Mouse (Mus musculus) midbrain, embryonic 16.5 days (tissue): ENCODE results near the gene Ptgis. TPM values are rescaled to one million over a fixed set of nuclear protein-coding genes. Genes with fewer than 3 reads are reported as not detected.

Experiments
- ATAC-seq: fragments of 200-750 bp; cut with Nextera tagmentation; 2 replicates; pipeline ENCODE4 v1.8.0; 2017; ENCODE audit warnings: moderate TSS enrichment
- H3K27ac ChIP-seq: fragments of 300-500 bp; sonication (generic); 2 replicates; pipeline ENCODE4 v1.5.1; 2014; ENCODE audit warnings: mild to moderate bottlenecking, low read length, mixed read lengths
- H3K27me3 ChIP-seq: fragments of 300-500 bp; sonication (generic); 2 replicates; pipeline ENCODE4 v1.6.1; 2014; ENCODE audit warnings: low read depth, low read length, mixed read lengths; ENCODE audit not compliant: control insufficient read depth, insufficient read depth
- H3K36me3 ChIP-seq: fragments of 300-500 bp; sonication (generic); 2 replicates; pipeline ENCODE4 v1.6.1; 2014; ENCODE audit warnings: mild to moderate bottlenecking, low read length, moderate library complexity, mixed read lengths; ENCODE audit not compliant: control insufficient read depth, insufficient read depth
- H3K4me1 ChIP-seq: fragments of 300-500 bp; sonication (generic); 2 replicates; pipeline ENCODE4 v1.6.1; 2014; ENCODE audit warnings: mild to moderate bottlenecking, low read length, mixed read lengths; ENCODE audit not compliant: control insufficient read depth, insufficient read depth
- H3K4me2 ChIP-seq: fragments of 300-500 bp; sonication (generic); 2 replicates; pipeline ENCODE4 v1.6.1; 2014; ENCODE audit warnings: mild to moderate bottlenecking, low read length, mixed read lengths
- H3K4me3 ChIP-seq: fragments of 300-500 bp; sonication (generic); 2 replicates; pipeline ENCODE4 v1.5.1; 2014; ENCODE audit warnings: low read depth, mild to moderate bottlenecking, low read length, moderate library complexity, mixed read lengths
- H3K9ac ChIP-seq: fragments of 300-500 bp; sonication (generic); 2 replicates; pipeline ENCODE4 v1.6.1; 2014; ENCODE audit warnings: low read depth, low read length, mixed read lengths
- H3K9me3 ChIP-seq: fragments of 300-500 bp; sonication (generic); replicated peaks from 2 replicates; pipeline ENCODE4 v1.6.1; 2014; ENCODE audit warnings: mild to moderate bottlenecking, low read length, mixed read lengths; ENCODE audit not compliant: control insufficient read depth, poor library complexity, severe bottlenecking
- WGBS: fragments of 180-500 bp; shearing (Covaris S2); extraction: QIAGEN DNeasy Blood & Tissue Kit; methylation state at CpG from one replicate; pipeline ENCODE4 v1.1.7; 2014; 5-methylcytosine and 5-hydroxymethylcytosine counted together
- polyA plus RNA-seq: library from polyadenylated mRNA; unstranded; fragments of >200 nt; fragmentation: Nextera tagmentation; extraction: Ambion mirVana; gene quantifications from 2 replicates; pipeline ENCODE4 v1.2.1, GENCODE M21; 2015

The Ptgis gene
- polyA plus RNA-seq, 1 experiment from 2014 or later: 3.4 TPM

GRCm38 (mm10) chr2:167243831-167244563 is 3.6 kb upstream of the Ptgis start:
- H3K4me3 ChIP-seq: no peak overlapping the region
- no peaks in the 10 kb centered on the region for H3K9me3 ChIP-seq
- no peaks in the 10 kb centered on the region for H3K36me3 ChIP-seq
- no peak overlapping the region for H3K27ac ChIP-seq
- 92% methylated on average over 4 of the region's 4 CpGs for WGBS
- H3K9ac ChIP-seq: no peak overlapping the region
- H3K27me3 ChIP-seq: peaks cover 3% of the 10 kb centered on the region
- ATAC-seq: no peak
- peaks cover 12% of the 10 kb centered on the region for H3K4me1 ChIP-seq
- H3K4me2 ChIP-seq: no peak overlapping the region

- no peak overlapping the region for H3K4me2 ChIP-seq
- H3K27ac ChIP-seq: no peak overlapping the region
Measured at GRCm38 (mm10) chr2:167239262-167239661, 1.1 kb downstream of the Ptgis start.

GRCm38 (mm10) chr2:167237224-167237623 is 3.2 kb downstream of the Ptgis start:
- Histone ChIP-seq H3K4me1 (peaks cover 8% of the 10 kb centered on the region), H3K9ac (no peak overlapping the region), H3K9me3 (no peaks in the 10 kb centered on the region), H3K27me3 (peaks cover 7% of the 10 kb centered on the region), H3K4me2 (no peak overlapping the region), H3K4me3 (no peak overlapping the region), H3K27ac (no peak overlapping the region), H3K36me3 (no peaks in the 10 kb centered on the region)
- ATAC-seq: no peak
- 84% methylated on average over 9 of the region's 9 CpGs for WGBS

More at GRCm38 (mm10) chr2:167239262-167239661, 1.1 kb downstream of the Ptgis start:
- no peak for ATAC-seq
- WGBS: 35% methylated on average over 12 of the region's 12 CpGs
- H3K4me1 ChIP-seq: peaks cover 8% of the 10 kb centered on the region
- H3K9me3 ChIP-seq: no peaks in the 10 kb centered on the region
- H3K9ac ChIP-seq: no peak overlapping the region
- H3K36me3 ChIP-seq: no peaks in the 10 kb centered on the region
- peaks cover 7% of the 10 kb centered on the region for H3K27me3 ChIP-seq
- no peak overlapping the region for H3K4me3 ChIP-seq

GRCm38 (mm10) chr2:167236174-167236573 is 4.2 kb downstream of the Ptgis start:
- Histone ChIP-seq H3K27ac (no peak overlapping the region), H3K4me3 (no peak overlapping the region), H3K4me2 (no peak overlapping the region), H3K9ac (no peak overlapping the region), H3K36me3 (no peaks in the 10 kb centered on the region), H3K9me3 (no peaks in the 10 kb centered on the region), H3K27me3 (peaks cover 7% of the 10 kb centered on the region), H3K4me1 (peaks cover 8% of the 10 kb centered on the region)
- WGBS: over 99% methylated on average over 4 of the region's 4 CpGs
- ATAC-seq: no peak

GRCm38 (mm10) chr2:167235338-167236018 is 4.9 kb downstream of the Ptgis start:
- 76% methylated on average over 17 of the region's 17 CpGs for whole genome bisulfite sequencing
- Histone ChIP-seq H3K27ac (no peak overlapping the region), H3K9ac (no peak overlapping the region), H3K4me1 (peaks cover 7% of the 10 kb centered on the region), H3K27me3 (peaks cover 7% of the 10 kb centered on the region), H3K4me3 (no peak overlapping the region), H3K9me3 (no peaks in the 10 kb centered on the region), H3K36me3 (no peaks in the 10 kb centered on the region), H3K4me2 (no peak overlapping the region)
- no peak for ATAC-seq

GRCm38 (mm10) chr2:167233771-167234170 is 6.6 kb downstream of the Ptgis start:
- no peak overlapping the region for H3K4me3 ChIP-seq
- no peak overlapping the region for H3K27ac ChIP-seq
- WGBS: 56% methylated on average over 14 of the region's 14 CpGs
- H3K4me1 ChIP-seq: no peaks in the 10 kb centered on the region
- ATAC-seq: no peak
- no peaks in the 10 kb centered on the region for H3K9me3 ChIP-seq
- H3K27me3 ChIP-seq: peaks cover 4% of the 10 kb centered on the region
- H3K9ac ChIP-seq: no peak overlapping the region
- H3K36me3 ChIP-seq: no peaks in the 10 kb centered on the region
- no peak overlapping the region for H3K4me2 ChIP-seq

- no peak overlapping the region for H3K27ac ChIP-seq
- H3K4me2 ChIP-seq: no peak overlapping the region
- no peaks in the 10 kb centered on the region for H3K9me3 ChIP-seq
- no peaks in the 10 kb centered on the region for H3K4me1 ChIP-seq
- ATAC-seq: no peak
- no peaks in the 10 kb centered on the region; the same call in 1 of the 2 replicates for H3K27me3 ChIP-seq
- H3K9ac ChIP-seq: no peak overlapping the region
- 81% methylated on average over 5 of the region's 5 CpGs for whole genome bisulfite sequencing
- no peak overlapping the region for H3K4me3 ChIP-seq
- H3K36me3 ChIP-seq: no peaks in the 10 kb centered on the region
Measured at GRCm38 (mm10) chr2:167233009-167233335, 7.4 kb downstream of the Ptgis start.

GRCm38 (mm10) chr2:167232132-167233008 is 8.0 kb downstream of the Ptgis start:
- no peaks in the 10 kb centered on the region for H3K36me3 ChIP-seq
- no peaks in the 10 kb centered on the region for H3K4me1 ChIP-seq
- no peaks in the 10 kb centered on the region for H3K27me3 ChIP-seq
- ATAC-seq: no peak
- H3K4me2 ChIP-seq: no peak overlapping the region
- H3K9me3 ChIP-seq: no peaks in the 10 kb centered on the region
- 59% methylated on average over 14 of the region's 14 CpGs for WGBS
- H3K27ac ChIP-seq: no peak overlapping the region
- H3K4me3 ChIP-seq: no peak overlapping the region
- H3K9ac ChIP-seq: peak overlapping the region; percentile 15; the same call in 1 of the 2 replicates
